12 mouse cellular contexts compared by ENCODE assay signal in genomic region chr13:45274261-45274884, GRCm38 (mm10).
DNase-seq lines count a peak whose midpoint lies in the region; ATAC-seq and TF ChIP-seq lines count a peak whose summit lies in the region.
"Had no signal": no experiment of that assay in that cellular context is flagged by ENCODE, and none has a peak within 500 bp of the region (broad histone marks: within the 10 kb centered on the region; RNA-seq: fewer than 3 reads in every experiment).

No protein-coding gene starts in this region.

- H3K4me1 ChIP-seq in heart, adult 2 months (ENCODE audit: control insufficient read depth, insufficient read depth, low read length) = peaks cover 8% of the 10 kb centered on the region
- no peaks in the 10 kb centered on the region for H3K4me1 ChIP-seq in limb, embryonic 10.5 days
- H3K4me1 ChIP-seq in midbrain, postnatal 0 days (ENCODE audit: insufficient read depth, low read length) = no peaks in the 10 kb centered on the region

- DNase-seq in adrenal gland, postnatal 14 days = peak; percentile 32
- DNase-seq in adrenal gland, adult 18-20 months (ENCODE audit: low spot score in 2 of 2) = no peak
- peak; percentile 50 to 55 for DNase-seq in heart, adult 2 months
- DNase-seq in heart, postnatal 36 days = peak; percentile 34
- DNase-seq in limb, embryonic 10.5 days (ENCODE audit: low spot score) = peak; percentile 26
- DNase-seq in thymus, postnatal 36 days = no peak
- no peak for DNase-seq in layer of hippocampus, postnatal 14 days (ENCODE audit: low spot score in 2 of 2)
- DNase-seq in midbrain, postnatal 0 days (ENCODE audit: low spot score) = no peak

- 21% methylated on average over 8 of the region's 8 CpGs for WGBS in heart, adult 2 months
- 67% methylated on average over 8 of the region's 8 CpGs for WGBS in limb, embryonic 10.5 days
- WGBS in midbrain, postnatal 0 days = 79% methylated on average over 8 of the region's 8 CpGs

- TF ChIP-seq CTCF in heart, adult 2 months (IDR thresholded peaks at IDR 0.05) = no peak
- no peak for TF ChIP-seq CTCF in midbrain, postnatal 0 days (IDR thresholded peaks at IDR 0.05)

- H3K4me2 ChIP-seq in midbrain, postnatal 0 days (ENCODE audit: low read depth, low read length, poor library complexity, severe bottlenecking) = no peak overlapping the region
- H3K4me2 ChIP-seq: hindbrain, embryonic 14.5 days had no signal

- TF ChIP-seq EP300 in heart, adult 2 months (IDR thresholded peaks at IDR 0.05; ENCODE audit: insufficient read depth, low read depth, low read length) = peak; percentile 60; the same call in 1 of the 2 replicates

- H3K27ac ChIP-seq in heart, adult 2 months = peak overlapping the region; percentile 76
- H3K27ac ChIP-seq in limb, embryonic 10.5 days = no peak overlapping the region
- no peak overlapping the region for H3K27ac ChIP-seq in midbrain, postnatal 0 days (ENCODE audit: low read depth, low read length)
- H3K27ac ChIP-seq: hindbrain, embryonic 14.5 days; left cerebral cortex, adult 2 months had no signal

- H3K9ac ChIP-seq in heart, adult 2 months (ENCODE audit: low read depth, low read length) = no peak overlapping the region
- no peak overlapping the region for H3K9ac ChIP-seq in midbrain, postnatal 0 days (replicated peaks; ENCODE audit: low read length, poor library complexity, severe bottlenecking)
- H3K9ac ChIP-seq: hindbrain, embryonic 14.5 days had no signal

- no peaks in the 10 kb centered on the region for H3K27me3 ChIP-seq in heart, adult 2 months (ENCODE audit: control insufficient read depth, insufficient read depth, low read length)
- no peaks in the 10 kb centered on the region for H3K27me3 ChIP-seq in limb, embryonic 10.5 days (ENCODE audit: low read depth, poor library complexity, severe bottlenecking)
- H3K27me3 ChIP-seq in midbrain, postnatal 0 days (ENCODE audit: insufficient read depth, low read length) = no peaks in the 10 kb centered on the region

- H3K79me2 ChIP-seq in heart, adult 2 months (replicated peaks; ENCODE audit: control insufficient read depth, insufficient read depth, low read length) = no peaks in the 10 kb centered on the region

- no peak for TF ChIP-seq POLR2A in heart, adult 2 months (IDR thresholded peaks at IDR 0.05; ENCODE audit: insufficient read depth, low read depth, low read length)

- H3K9me3 ChIP-seq in limb, embryonic 10.5 days (replicated peaks) = no peaks in the 10 kb centered on the region
- no peaks in the 10 kb centered on the region for H3K9me3 ChIP-seq in midbrain, postnatal 0 days (ENCODE audit: low read length)
- H3K9me3 ChIP-seq: G1E had no signal

- no peaks in the 10 kb centered on the region for H3K36me3 ChIP-seq in heart, adult 2 months (ENCODE audit: control insufficient read depth, insufficient read depth, low read length)
- H3K36me3 ChIP-seq in limb, embryonic 10.5 days = no peaks in the 10 kb centered on the region
- H3K36me3 ChIP-seq in midbrain, postnatal 0 days (ENCODE audit: insufficient read depth, low read length) = no peaks in the 10 kb centered on the region
- H3K36me3 ChIP-seq: G1E had no signal

- intact Hi-C loops in heart, adult 2 months (cut with DNase I) = loop anchor here (1.0 to 2.0 kb wide), 2 partner anchors 115 to 168 kb away; partner anchors contain the start of gene Mylip
- intact Hi-C loops in heart, postnatal 36 days (cut with DNase I) = loop anchor here (5.0 kb wide), 1 partner anchor 178 kb away; no protein-coding TSS in a partner anchor

- no peak overlapping the region for H3K4me3 ChIP-seq in heart, adult 2 months
- H3K4me3 ChIP-seq in limb, embryonic 10.5 days = no peak overlapping the region
- no peak overlapping the region for H3K4me3 ChIP-seq in midbrain, postnatal 0 days (ENCODE audit: low read depth, low read length)
- H3K4me3 ChIP-seq: left cerebral cortex, adult 2 months had no signal

- ATAC-seq in midbrain, postnatal 0 days (ENCODE audit: low FRiP score) = no peak
- ATAC-seq: midbrain, embryonic 16.5 days had no signal

Comparison
In these comparisons a context has a peak if more than half of its experiments do, and no peak if none do; other contexts are left out.
1. DNase-seq: peak in adrenal gland, postnatal 14 days (single experiment), heart, adult 2 months (2 of 2), heart, postnatal 36 days (2 of 2) and limb, embryonic 10.5 days (single experiment); none in adrenal gland, adult 18-20 months (0 of 2), thymus, postnatal 36 days (0 of 2), layer of hippocampus, postnatal 14 days (0 of 2) and midbrain, postnatal 0 days (single experiment).